Mouse (Mus musculus): ENCODE data around the gene Eme1.

Gene Eme1

GRCm38 (mm10) chr11:94596311-94596852 lies 57.4 kb downstream of the Eme1 start:
- DNase-seq, result no peak
